Mouse (Mus musculus): Measurements from ENCODE around the gene Zcchc13. TPM values are rescaled to one million over a fixed set of nuclear protein-coding genes. Genes with fewer than 3 reads are reported as not detected.
A peak's percentile ranks its signal among the peaks of the same experiment; 100 is the strongest.

Zcchc13 gene
- polyA plus RNA-seq, 1 experiment from 2014 or later, result not detected

- Histone ChIP-seq H3K4me3 (ENCODE audit: low read depth, low read length) (peak overlapping the region; percentile 44), H3K27ac (replicated peaks) (peak overlapping the region; percentile 92), H3K9ac (ENCODE audit: low read length) (peak overlapping the region; percentile 51; the same call in 1 of the 2 replicates), H3K4me2 (replicated peaks; ENCODE audit: low read depth) (peak overlapping the region; percentile 48), H3K4me1 (replicated peaks; ENCODE audit: control insufficient read depth, insufficient read depth) (no peaks in the 10 kb centered on the region), H3K27me3 (ENCODE audit: control insufficient read depth, insufficient read depth, low read length) (no peaks in the 10 kb centered on the region), H3K9me3 (ENCODE audit: control insufficient read depth, low read length) (no peaks in the 10 kb centered on the region), H3K36me3 (ENCODE audit: control insufficient read depth, insufficient read depth, low read length) (no peaks in the 10 kb centered on the region)
- WGBS, result 21% methylated on average over 8 of the region's 8 CpGs
- no peak for DNase-seq (ENCODE audit: low spot score)
- no peak for ATAC-seq (ENCODE audit: low FRiP score, low TSS enrichment)
- TF ChIP-seq EP300 (optimal IDR thresholded peaks at IDR 0.05) (no peak), CTCF (IDR thresholded peaks at IDR 0.05; ENCODE audit: low read depth) (no peak)
Observed at GRCm38 (mm10) chrX:103617405-103618095, 12.8 kb upstream of the Zcchc13 start.

- ATAC-seq (ENCODE audit: low FRiP score, low TSS enrichment), result peak; percentile 25; the same call in 1 of the 2 replicates
- TF ChIP-seq CTCF (IDR thresholded peaks at IDR 0.05; ENCODE audit: low read depth) (no peak), EP300 (optimal IDR thresholded peaks at IDR 0.05) (no peak)
- H3K9ac ChIP-seq (ENCODE audit: low read length), result peak overlapping the region; percentile 66
- peak; percentile 31 for DNase-seq (ENCODE audit: low spot score)
- peak overlapping the region; percentile 35 for H3K4me3 ChIP-seq (ENCODE audit: low read depth, low read length)
- H3K27ac ChIP-seq (replicated peaks), result peak overlapping the region; percentile 95
- peak overlapping the region; percentile 59 for H3K4me2 ChIP-seq (replicated peaks; ENCODE audit: low read depth)
- no peaks in the 10 kb centered on the region for H3K9me3 ChIP-seq (ENCODE audit: control insufficient read depth, low read length)
- H3K4me1 ChIP-seq (replicated peaks; ENCODE audit: control insufficient read depth, insufficient read depth), result no peaks in the 10 kb centered on the region
- no peaks in the 10 kb centered on the region for H3K27me3 ChIP-seq (ENCODE audit: control insufficient read depth, insufficient read depth, low read length)
- 2% methylated on average over 8 of the region's 8 CpGs for WGBS
- H3K36me3 ChIP-seq (ENCODE audit: control insufficient read depth, insufficient read depth, low read length), result no peaks in the 10 kb centered on the region
Observed at GRCm38 (mm10) chrX:103621799-103622198, 8.6 kb upstream of the Zcchc13 start.

- Histone ChIP-seq H3K4me1 (replicated peaks; ENCODE audit: control insufficient read depth, insufficient read depth) (no peaks in the 10 kb centered on the region), H3K9ac (ENCODE audit: low read length) (peak overlapping the region; percentile 66), H3K27me3 (ENCODE audit: control insufficient read depth, insufficient read depth, low read length) (no peaks in the 10 kb centered on the region), H3K36me3 (ENCODE audit: control insufficient read depth, insufficient read depth, low read length) (no peaks in the 10 kb centered on the region), H3K27ac (replicated peaks) (peak overlapping the region; percentile 95), H3K4me3 (ENCODE audit: low read depth, low read length) (peak overlapping the region; percentile 44), H3K9me3 (ENCODE audit: control insufficient read depth, low read length) (no peaks in the 10 kb centered on the region), H3K4me2 (replicated peaks; ENCODE audit: low read depth) (peak overlapping the region; percentile 59)
- peak; percentile 98 for ATAC-seq (ENCODE audit: low FRiP score, low TSS enrichment)
- TF ChIP-seq EP300 (optimal IDR thresholded peaks at IDR 0.05) (no peak), CTCF (IDR thresholded peaks at IDR 0.05; ENCODE audit: low read depth) (peak; percentile 86)
- 1% methylated on average over 33 of the region's 33 CpGs for WGBS
- DNase-seq (ENCODE audit: low spot score), result peak; percentile 94
Observed at GRCm38 (mm10) chrX:103622260-103622934, 8.0 kb upstream of the Zcchc13 start.

- no peaks in the 10 kb centered on the region for H3K36me3 ChIP-seq (ENCODE audit: control insufficient read depth, insufficient read depth, low read length)
Observed at GRCm38 (mm10) chrX:103622935-103623280, 7.5 kb upstream of the Zcchc13 start.

GRCm38 (mm10) chrX:103623411-103623845 lies 7.0 kb upstream of the Zcchc13 start:
- peak; percentile 21 for DNase-seq (ENCODE audit: low spot score)
- Histone ChIP-seq H3K4me3 (ENCODE audit: low read depth, low read length) (peak overlapping the region; percentile 44), H3K27me3 (ENCODE audit: control insufficient read depth, insufficient read depth, low read length) (no peaks in the 10 kb centered on the region), H3K36me3 (ENCODE audit: control insufficient read depth, insufficient read depth, low read length) (no peaks in the 10 kb centered on the region), H3K4me2 (replicated peaks; ENCODE audit: low read depth) (peak overlapping the region; percentile 53), H3K27ac (replicated peaks) (peak overlapping the region; percentile 70), H3K9ac (ENCODE audit: low read length) (peak overlapping the region; percentile 61), H3K4me1 (replicated peaks; ENCODE audit: control insufficient read depth, insufficient read depth) (no peaks in the 10 kb centered on the region), H3K9me3 (ENCODE audit: control insufficient read depth, low read length) (no peaks in the 10 kb centered on the region)
- TF ChIP-seq EP300 (optimal IDR thresholded peaks at IDR 0.05), result no peak
- no peak for TF ChIP-seq CTCF (IDR thresholded peaks at IDR 0.05; ENCODE audit: low read depth)
- ATAC-seq (ENCODE audit: low FRiP score, low TSS enrichment), result no peak
- WGBS, result 1% methylated on average over 27 of the region's 28 CpGs

More at GRCm38 (mm10) chrX:103622935-103623280, 7.5 kb upstream of the Zcchc13 start:
- H3K27ac ChIP-seq (replicated peaks), result peak overlapping the region; percentile 45; the same call in 1 of the 2 replicates
- H3K4me2 ChIP-seq (replicated peaks; ENCODE audit: low read depth), result peak overlapping the region; percentile 53
- DNase-seq (ENCODE audit: low spot score) (no peak), ATAC-seq (ENCODE audit: low FRiP score, low TSS enrichment) (no peak)
- no peaks in the 10 kb centered on the region for H3K4me1 ChIP-seq (replicated peaks; ENCODE audit: control insufficient read depth, insufficient read depth)
- H3K4me3 ChIP-seq (ENCODE audit: low read depth, low read length), result peak overlapping the region; percentile 44
- H3K9ac ChIP-seq (ENCODE audit: low read length), result peak overlapping the region; percentile 61
- H3K27me3 ChIP-seq (ENCODE audit: control insufficient read depth, insufficient read depth, low read length), result no peaks in the 10 kb centered on the region
- TF ChIP-seq EP300 (optimal IDR thresholded peaks at IDR 0.05), result no peak
- no peak for TF ChIP-seq CTCF (IDR thresholded peaks at IDR 0.05; ENCODE audit: low read depth)
- 1% methylated on average over 13 of the region's 13 CpGs for WGBS
- H3K9me3 ChIP-seq (ENCODE audit: control insufficient read depth, low read length), result no peaks in the 10 kb centered on the region

Measured in stomach, postnatal 0 days (tissue).